Mouse (Mus musculus): Measurements from ENCODE around the gene Cyp8b1.
A peak's percentile ranks its signal among the peaks of the same experiment; 100 is the strongest.

Gene Cyp8b1

DNA sequence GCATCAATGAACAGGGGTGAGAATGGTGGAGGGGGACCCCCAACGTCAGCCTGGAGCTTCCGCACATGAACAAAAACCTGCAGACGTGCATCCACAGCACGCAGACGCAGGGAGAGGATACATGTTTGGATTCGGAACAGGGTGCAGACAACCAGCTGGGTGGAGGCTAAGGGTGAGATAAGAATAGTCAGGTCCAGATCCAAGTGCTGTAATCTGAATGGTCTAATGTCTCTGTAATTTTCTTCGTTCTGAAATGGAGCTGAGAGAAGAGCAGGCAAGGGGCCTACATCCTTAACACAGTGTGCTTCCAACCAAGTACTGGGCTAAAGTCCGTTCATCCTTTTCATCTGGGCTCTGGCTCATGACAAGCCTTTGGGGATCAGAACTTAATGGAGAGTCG lies 24.8 kb downstream of the Cyp8b1 start:
- no peak for DNase-seq (ENCODE audit: low read depth, low spot score)

- no peak for DNase-seq (ENCODE audit: low read depth, low spot score)
Measured at GRCm38 (mm10) chr9:121890441-121890941, 25.6 kb downstream of the Cyp8b1 start.

- DNase-seq (ENCODE audit: low read depth, low spot score), result no peak
Measured at GRCm38 (mm10) chr9:121889927-121890440, 26.1 kb downstream of the Cyp8b1 start.

DNA sequence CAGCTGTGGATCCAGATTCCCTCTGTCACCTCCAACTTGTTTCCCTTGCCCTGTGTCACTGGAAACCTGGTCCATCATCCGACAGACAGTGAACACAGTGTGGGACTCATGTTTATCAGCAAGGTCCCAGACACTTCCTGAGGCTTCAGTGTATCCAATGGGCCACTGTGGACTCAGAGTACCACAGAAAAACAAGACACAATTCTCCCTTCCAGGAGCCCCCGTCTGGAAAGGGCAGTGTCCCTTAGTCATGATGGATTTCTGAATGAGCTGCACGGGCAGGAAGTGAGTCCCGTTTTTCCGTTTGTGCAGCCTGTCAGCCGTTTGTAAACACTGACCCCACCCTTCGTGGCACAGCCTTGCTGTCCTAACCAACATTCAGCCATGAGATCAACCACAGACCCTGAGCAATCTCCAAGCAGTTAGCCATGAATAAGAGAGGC lies 34.1 kb downstream of the Cyp8b1 start:
- DNase-seq (ENCODE audit: low read depth, low spot score), result no peak

- no peak for DNase-seq (ENCODE audit: low read depth, low spot score)
Measured at GRCm38 (mm10) chr9:121881301-121881700, 34.8 kb downstream of the Cyp8b1 start.

GRCm38 (mm10) chr9:121880840-121881239 lies 35.3 kb downstream of the Cyp8b1 start:
- peak; percentile 42 for DNase-seq (ENCODE audit: low read depth, low spot score)

- peak; percentile 28 for DNase-seq (ENCODE audit: low read depth, low spot score)
Measured at GRCm38 (mm10) chr9:121877052-121877740, 38.9 kb downstream of the Cyp8b1 start.

GRCm38 (mm10) chr9:121873578-121873977 lies 42.5 kb downstream of the Cyp8b1 start:
- no peak for DNase-seq (ENCODE audit: low read depth, low spot score)

DNA sequence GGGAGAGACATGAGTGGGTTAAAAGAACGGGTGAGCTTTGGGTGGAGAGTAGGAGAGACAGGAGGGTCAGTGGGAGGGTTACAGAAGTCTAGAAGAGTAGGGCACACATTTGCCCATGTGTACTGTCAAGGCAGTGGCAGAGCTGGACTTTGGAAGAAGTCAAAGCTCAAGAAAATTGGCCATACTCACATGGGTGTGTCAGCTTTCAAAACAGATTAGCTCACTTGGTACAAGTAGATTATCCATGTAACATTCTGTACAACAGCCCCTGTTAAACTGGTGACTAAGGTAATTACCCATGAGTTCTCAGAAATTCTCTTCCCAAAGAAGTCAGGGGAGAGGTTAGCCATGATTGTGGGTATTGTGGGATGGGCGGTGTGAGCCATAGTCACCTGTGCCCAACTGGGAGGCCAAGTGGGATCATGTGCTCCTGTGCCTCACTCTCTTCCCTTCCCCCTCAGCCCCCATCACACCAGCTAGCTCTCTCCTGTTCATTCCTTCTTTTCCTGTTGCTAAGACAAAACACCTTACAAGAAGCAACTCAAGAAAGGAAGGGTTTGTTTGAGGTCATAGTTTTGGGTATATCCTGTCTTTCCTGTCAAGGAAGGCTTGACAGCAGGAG lies 43.9 kb downstream of the Cyp8b1 start:
- DNase-seq (ENCODE audit: low read depth, low spot score), result no peak

DNA sequence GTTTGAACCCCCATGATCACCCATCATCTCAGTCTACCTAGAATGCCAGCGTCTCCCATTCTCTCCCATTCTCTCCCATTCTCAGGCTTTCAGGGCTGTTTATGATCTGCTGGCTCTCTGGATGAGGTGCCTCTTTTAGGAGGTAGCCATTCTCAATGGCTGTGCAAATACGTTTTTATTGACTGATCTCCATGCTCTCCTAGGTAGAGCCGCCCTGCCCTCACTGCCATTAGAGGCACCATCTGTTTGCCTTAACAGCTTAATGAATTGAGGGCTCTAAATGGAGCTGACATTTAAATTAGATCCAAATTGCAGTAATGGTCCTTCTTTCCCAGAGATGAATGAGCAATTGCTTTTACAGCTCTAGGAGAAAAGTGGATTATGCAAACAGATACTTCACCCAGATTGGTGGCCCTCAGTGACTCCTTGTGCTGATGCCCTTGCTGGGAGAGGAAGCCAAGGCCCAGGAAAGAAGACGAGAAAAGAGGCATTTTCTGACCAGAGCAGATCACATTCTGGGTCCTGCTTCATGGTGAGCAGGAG lies 46.1 kb downstream of the Cyp8b1 start:
- DNase-seq (ENCODE audit: low read depth, low spot score), result no peak

DNA sequence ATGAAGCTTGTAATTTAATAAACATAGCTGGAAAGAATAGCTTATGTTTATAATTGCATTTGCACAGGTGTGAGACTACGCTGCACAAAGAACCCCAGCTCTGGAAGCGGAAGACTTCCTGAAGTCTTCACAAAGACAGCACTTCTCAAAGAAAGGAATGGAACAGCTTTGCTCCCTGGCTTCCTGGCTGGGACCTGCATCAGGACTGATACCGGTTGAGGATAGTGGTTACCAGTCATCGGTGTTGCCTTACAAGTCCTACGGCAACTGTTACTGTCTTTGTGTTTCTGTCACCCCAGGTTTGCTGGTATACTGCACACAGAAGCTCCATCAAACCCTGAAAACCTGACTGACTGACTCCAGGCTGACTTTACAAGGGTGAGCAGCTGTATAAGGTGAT lies 46.7 kb downstream of the Cyp8b1 start:
- no peak for DNase-seq (ENCODE audit: low read depth, low spot score)

DNA sequence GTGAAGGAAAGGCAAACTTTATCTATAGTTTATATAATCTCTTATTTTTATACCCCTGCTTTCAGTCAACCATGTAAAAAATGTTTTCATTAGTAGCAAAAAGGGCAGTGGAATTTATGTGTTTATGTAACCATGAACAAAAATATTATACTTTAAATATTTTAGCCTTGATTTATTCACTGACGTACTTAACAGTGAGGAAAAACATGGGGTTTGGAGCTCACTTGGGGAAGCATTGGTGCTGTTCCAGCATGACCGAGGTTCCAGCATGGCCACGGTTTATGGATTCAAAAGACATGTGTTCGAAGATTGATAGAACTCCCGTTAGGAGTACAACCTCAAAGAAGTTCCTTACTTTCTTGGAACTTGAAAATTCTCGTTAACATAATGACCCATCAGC lies 47.9 kb downstream of the Cyp8b1 start:
- DNase-seq (ENCODE audit: low read depth, low spot score), result no peak

DNA sequence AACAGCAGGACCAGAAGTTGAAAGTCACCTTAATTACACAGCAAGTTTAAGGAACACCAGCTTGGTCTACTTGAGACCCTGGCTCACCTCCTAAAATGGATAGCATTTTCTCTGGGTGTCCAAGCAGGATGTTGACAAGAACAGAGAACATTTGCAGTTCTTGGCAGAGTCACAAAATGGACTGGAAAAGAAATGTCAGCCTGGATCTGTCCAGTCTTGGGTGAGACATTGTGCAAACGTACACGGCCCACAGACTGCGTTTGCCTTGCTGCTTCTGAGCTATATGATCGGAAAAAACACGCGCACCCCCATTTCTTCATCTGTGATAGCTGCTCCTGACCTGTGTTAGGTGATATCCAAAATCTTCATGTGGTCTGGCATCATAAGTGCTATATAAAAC lies 48.5 kb downstream of the Cyp8b1 start:
- DNase-seq (ENCODE audit: low read depth, low spot score), result no peak

- DNase-seq (ENCODE audit: low read depth, low spot score), result no peak
Measured at GRCm38 (mm10) chr9:121865425-121866008, 50.6 kb downstream of the Cyp8b1 start.

GRCm38 (mm10) chr9:121864837-121865236 lies 51.3 kb downstream of the Cyp8b1 start:
- no peak for DNase-seq (ENCODE audit: low read depth, low spot score)
